Mouse (Mus musculus): ENCODE measurements around the gene Ceacam1.
"Not testable (repeated sequence)": the region's sequence is repeated elsewhere in the genome, so short reads cannot be mapped to it uniquely, and the experiment has no call there.

- not testable (repeated sequence) for TF ChIP-seq CTCF (IDR thresholded peaks at IDR 0.05; ENCODE audit: borderline replicate concordance, insufficient read depth, low read depth, low read length); POLR2A (IDR thresholded peaks at IDR 0.05; ENCODE audit: borderline replicate concordance, insufficient read depth, low read length)
Observed at GRCm38 (mm10) chr7:25480791-25481190, 3.4 kb upstream of the Ceacam1 start.
